Mouse (Mus musculus) heart, embryonic 13.5 days (tissue): ENCODE measurements around the gene Rptor. TPM values are rescaled to one million over a fixed set of nuclear protein-coding genes. Genes with fewer than 3 reads are reported as not detected.
A peak's percentile ranks its signal among the peaks of the same experiment; 100 is the strongest.

Experiments
- ATAC-seq: fragments of 200-750 bp; cut with Nextera tagmentation; 2 replicates; pipeline ENCODE4 v1.8.0; 2017; ENCODE audit warnings: moderate TSS enrichment; ENCODE audit not compliant: insufficient number of reproducible peaks, low FRiP score, low TSS enrichment; ENCODE audit errors: extremely low read depth
- H3K27ac ChIP-seq: fragments of 300-500 bp; sonication (generic); replicated peaks from 2 replicates; pipeline ENCODE4 v1.5.1; 2015; ENCODE audit warnings: moderate library complexity, mild to moderate bottlenecking, inconsistent platforms
- H3K27me3 ChIP-seq: fragments of 300-500 bp; sonication (generic); replicated peaks from 2 replicates; pipeline ENCODE4 v1.6.1; 2015; ENCODE audit warnings: mild to moderate bottlenecking, inconsistent platforms
- H3K36me3 ChIP-seq: fragments of 300-500 bp; sonication (generic); 2 replicates; pipeline ENCODE4 v1.6.1; 2015; ENCODE audit warnings: mild to moderate bottlenecking, inconsistent platforms
- H3K4me1 ChIP-seq: fragments of 300-500 bp; sonication (generic); 2 replicates; pipeline ENCODE4 v1.6.1; 2015; ENCODE audit warnings: inconsistent platforms
- H3K4me2 ChIP-seq: fragments of 300-500 bp; sonication (generic); 2 replicates; pipeline ENCODE4 v1.6.1; 2015; ENCODE audit warnings: inconsistent platforms, mild to moderate bottlenecking, moderate library complexity
- H3K4me3 ChIP-seq: fragments of 300-500 bp; sonication (generic); 2 replicates; pipeline ENCODE4 v1.5.1; 2015; ENCODE audit warnings: moderate library complexity, mild to moderate bottlenecking, inconsistent platforms
- H3K9ac ChIP-seq: fragments of 300-500 bp; sonication (generic); 2 replicates; pipeline ENCODE4 v1.6.1; 2015; ENCODE audit warnings: inconsistent platforms, mild to moderate bottlenecking, moderate library complexity
- H3K9me3 ChIP-seq: fragments of 300-500 bp; sonication (generic); 2 replicates; pipeline ENCODE4 v1.6.1; 2016; ENCODE audit warnings: inconsistent platforms
- WGBS: fragments of 180-500 bp; shearing (Covaris S2); methylation state at CpG from one replicate; pipeline ENCODE4 v1.1.7; 2015; ENCODE audit warnings: mixed read lengths; 5-methylcytosine and 5-hydroxymethylcytosine counted together
- polyA plus RNA-seq: library from polyadenylated mRNA; unstranded; fragments of >200 nt; fragmentation: Nextera tagmentation; extraction: Ambion mirVana; gene quantifications from 2 replicates; pipeline ENCODE4 v1.2.1, GENCODE M21; 2015

The Rptor gene
- polyA plus RNA-seq, 1 experiment from 2014 or later = 7.0 TPM

- 40% methylated on average over 14 of the region's 14 CpGs for WGBS
- 0 out of 2 replicates have a peak, but pooled peaks have one; percentile 27 for ATAC-seq
Observed at GRCm38 (mm10) chr11:119816798-119817361, 214.2 kb downstream of the Rptor start.

GRCm38 (mm10) chr11:119817362-119817837, 214.7 kb downstream of the Rptor start:
- ATAC-seq = peak; percentile 7; the same call in 1 of the 2 replicates
- peak overlapping the region; percentile 40 for H3K27ac ChIP-seq
- no peak overlapping the region for H3K4me2 ChIP-seq
- peaks cover 26% of the 10 kb centered on the region for H3K4me1 ChIP-seq
- peaks cover 46% of the 10 kb centered on the region for H3K36me3 ChIP-seq
- 16% methylated on average over 3 of the region's 3 CpGs for WGBS
- no peak overlapping the region for H3K4me3 ChIP-seq
- H3K27me3 ChIP-seq = no peaks in the 10 kb centered on the region
- H3K9me3 ChIP-seq = no peaks in the 10 kb centered on the region
- no peak overlapping the region for H3K9ac ChIP-seq

More at GRCm38 (mm10) chr11:119816798-119817361, 214.2 kb downstream of the Rptor start:
- no peak overlapping the region for H3K4me2 ChIP-seq
- H3K27me3 ChIP-seq = no peaks in the 10 kb centered on the region
- H3K4me3 ChIP-seq = no peak overlapping the region
- no peaks in the 10 kb centered on the region for H3K9me3 ChIP-seq
- peaks cover 26% of the 10 kb centered on the region for H3K4me1 ChIP-seq
- peak overlapping the region; percentile 40 for H3K27ac ChIP-seq
- peaks cover 46% of the 10 kb centered on the region for H3K36me3 ChIP-seq
- H3K9ac ChIP-seq = no peak overlapping the region

GRCm38 (mm10) chr11:119817898-119818297, 215.2 kb downstream of the Rptor start:
- ATAC-seq = no peak
- Histone ChIP-seq H3K9ac (no peak overlapping the region), H3K9me3 (no peaks in the 10 kb centered on the region), H3K27me3 (no peaks in the 10 kb centered on the region), H3K4me2 (no peak overlapping the region), H3K27ac (peak overlapping the region; percentile 33; the same call in 1 of the 2 replicates), H3K4me3 (no peak overlapping the region), H3K4me1 (peaks cover 26% of the 10 kb centered on the region), H3K36me3 (peaks cover 47% of the 10 kb centered on the region)
- 48% methylated on average over 3 of the region's 3 CpGs for WGBS

GRCm38 (mm10) chr11:119821514-119821913, 218.8 kb downstream of the Rptor start:
- H3K4me3 ChIP-seq = no peak overlapping the region
- no peak overlapping the region for H3K27ac ChIP-seq
- peaks cover 69% of the 10 kb centered on the region for H3K36me3 ChIP-seq
- H3K27me3 ChIP-seq = no peaks in the 10 kb centered on the region
- WGBS = 78% methylated on average over 9 of the region's 9 CpGs
- no peaks in the 10 kb centered on the region for H3K9me3 ChIP-seq
- H3K9ac ChIP-seq = no peak overlapping the region
- H3K4me1 ChIP-seq = peaks cover 32% of the 10 kb centered on the region
- no peak for ATAC-seq
- H3K4me2 ChIP-seq = no peak overlapping the region

- H3K4me1 ChIP-seq = peaks cover 10% of the 10 kb centered on the region
- H3K27me3 ChIP-seq = no peaks in the 10 kb centered on the region
- H3K4me3 ChIP-seq = no peak overlapping the region
- no peak overlapping the region for H3K9ac ChIP-seq
- no peak for ATAC-seq
- 0 out of 2 replicates have a peak, but pooled peaks cover 4% of the 10 kb centered on the region for H3K9me3 ChIP-seq
- 79% methylated on average over 6 of the region's 6 CpGs for WGBS
- peaks cover 83% of the 10 kb centered on the region for H3K36me3 ChIP-seq
- no peak overlapping the region for H3K4me2 ChIP-seq
- no peak overlapping the region for H3K27ac ChIP-seq
Observed at GRCm38 (mm10) chr11:119824072-119824649, 221.5 kb downstream of the Rptor start.

- WGBS = 83% methylated on average over 6 of the region's 6 CpGs
- peaks cover 10% of the 10 kb centered on the region for H3K4me1 ChIP-seq
- H3K36me3 ChIP-seq = peaks cover 82% of the 10 kb centered on the region
- no peak overlapping the region for H3K4me2 ChIP-seq
- no peaks in the 10 kb centered on the region for H3K27me3 ChIP-seq
- H3K9ac ChIP-seq = no peak overlapping the region
- H3K27ac ChIP-seq = no peak overlapping the region
- ATAC-seq = no peak
- H3K4me3 ChIP-seq = no peak overlapping the region
- 0 out of 2 replicates have a peak, but pooled peaks cover 4% of the 10 kb centered on the region for H3K9me3 ChIP-seq
Observed at GRCm38 (mm10) chr11:119825783-119826182, 223.1 kb downstream of the Rptor start.

- Histone ChIP-seq H3K4me3 (no peak overlapping the region), H3K9me3 (0 out of 2 replicates have a peak, but pooled peaks cover 4% of the 10 kb centered on the region), H3K4me2 (no peak overlapping the region), H3K36me3 (peaks cover 85% of the 10 kb centered on the region), H3K27ac (no peak overlapping the region), H3K27me3 (no peaks in the 10 kb centered on the region), H3K9ac (no peak overlapping the region), H3K4me1 (peaks cover 10% of the 10 kb centered on the region)
- no peak for ATAC-seq
- WGBS = 68% methylated on average over 4 of the region's 4 CpGs
Observed at GRCm38 (mm10) chr11:119826239-119826638, 223.5 kb downstream of the Rptor start.

GRCm38 (mm10) chr11:119829116-119829515, 226.4 kb downstream of the Rptor start:
- peaks cover 10% of the 10 kb centered on the region for H3K4me1 ChIP-seq
- H3K27ac ChIP-seq = no peak overlapping the region
- H3K27me3 ChIP-seq = no peaks in the 10 kb centered on the region
- 0 out of 2 replicates have a peak, but pooled peaks cover 4% of the 10 kb centered on the region for H3K9me3 ChIP-seq
- peaks cover 67% of the 10 kb centered on the region for H3K36me3 ChIP-seq
- no peak overlapping the region for H3K4me3 ChIP-seq
- H3K9ac ChIP-seq = no peak overlapping the region
- WGBS = 49% methylated on average over 3 of the region's 3 CpGs
- ATAC-seq = no peak
- no peak overlapping the region for H3K4me2 ChIP-seq

- 0 out of 2 replicates have a peak, but pooled peaks cover 6% of the 10 kb centered on the region for H3K4me1 ChIP-seq
- H3K27me3 ChIP-seq = no peaks in the 10 kb centered on the region
- H3K9ac ChIP-seq = no peak overlapping the region
- H3K36me3 ChIP-seq = peaks cover 51% of the 10 kb centered on the region
- H3K4me3 ChIP-seq = no peak overlapping the region
- 0 out of 2 replicates have a peak, but pooled peaks cover 4% of the 10 kb centered on the region for H3K9me3 ChIP-seq
- no peak overlapping the region for H3K4me2 ChIP-seq
- WGBS = 84% methylated on average over 7 of the region's 7 CpGs
- no peak for ATAC-seq
- no peak overlapping the region for H3K27ac ChIP-seq
Observed at GRCm38 (mm10) chr11:119831682-119832081, 229.0 kb downstream of the Rptor start.

- H3K36me3 ChIP-seq = peaks cover 35% of the 10 kb centered on the region
- no peak for ATAC-seq
- H3K9me3 ChIP-seq = 0 out of 2 replicates have a peak, but pooled peaks cover 4% of the 10 kb centered on the region
- H3K4me3 ChIP-seq = no peak overlapping the region
- H3K27me3 ChIP-seq = no peaks in the 10 kb centered on the region
- 0 out of 2 replicates have a peak, but pooled peaks cover 6% of the 10 kb centered on the region for H3K4me1 ChIP-seq
- no peak overlapping the region for H3K27ac ChIP-seq
- no peak overlapping the region for H3K4me2 ChIP-seq
- H3K9ac ChIP-seq = no peak overlapping the region
Observed at GRCm38 (mm10) chr11:119833311-119833710, 230.6 kb downstream of the Rptor start.

- Histone ChIP-seq H3K4me2 (no peak overlapping the region), H3K4me3 (no peak overlapping the region), H3K27me3 (no peaks in the 10 kb centered on the region), H3K27ac (no peak overlapping the region), H3K9me3 (no peaks in the 10 kb centered on the region), H3K36me3 (peaks cover 26% of the 10 kb centered on the region), H3K9ac (no peak overlapping the region), H3K4me1 (0 out of 2 replicates have a peak, but pooled peaks cover 6% of the 10 kb centered on the region)
- 75% methylated on average over 16 of the region's 16 CpGs for WGBS
- ATAC-seq = no peak
Observed at GRCm38 (mm10) chr11:119833877-119834804, 231.4 kb downstream of the Rptor start.
